Mouse (Mus musculus): ENCODE measurements around the gene Kmt2c. TPM values are rescaled to one million over a fixed set of nuclear protein-coding genes. Genes with fewer than 3 reads are reported as not detected.

Gene Kmt2c
- total and polyA plus RNA-seq, 2 experiments: 5.1 to 20.1 TPM

GRCm38 (mm10) chr5:25353509-25353908, 145.1 kb downstream of the Kmt2c start:
- Histone ChIP-seq H3K79me2 (ENCODE audit: control insufficient read depth, insufficient read depth, low read length) (no peaks in the 10 kb centered on the region), H3K9ac (ENCODE audit: low read depth, low read length) (no peak overlapping the region), H3K4me1 (ENCODE audit: control insufficient read depth, insufficient read depth, low read length) (no peaks in the 10 kb centered on the region), H3K27ac (replicated peaks; ENCODE audit: insufficient read depth, low read depth, low read length) (no peak overlapping the region), H3K36me3 (ENCODE audit: control insufficient read depth, insufficient read depth, low read length) (peaks cover 32% of the 10 kb centered on the region), H3K4me3 (ENCODE audit: insufficient read depth, low read depth, low read length) (no peak overlapping the region), H3K27me3 (ENCODE audit: control insufficient read depth, insufficient read depth, low read length) (no peaks in the 10 kb centered on the region)
- TF ChIP-seq CTCF (IDR thresholded peaks at IDR 0.05; ENCODE audit: low read depth, low read length): no peak
- DNase-seq (ENCODE audit: extremely low read depth, low read depth, low spot score): no peak
- whole genome bisulfite sequencing: 98% methylated on average over 2 of the region's 2 CpGs

- no peaks in the 10 kb centered on the region for H3K4me1 ChIP-seq (ENCODE audit: control insufficient read depth, insufficient read depth, low read length)
Measured at GRCm38 (mm10) chr5:25331322-25331721, 167.3 kb downstream of the Kmt2c start.

GRCm38 (mm10) chr5:25313881-25314280, 184.7 kb downstream of the Kmt2c start:
- Histone ChIP-seq H3K27ac (replicated peaks; ENCODE audit: insufficient read depth, low read depth, low read length) (no peak overlapping the region), H3K4me3 (ENCODE audit: insufficient read depth, low read depth, low read length) (no peak overlapping the region), H3K4me1 (ENCODE audit: control insufficient read depth, insufficient read depth, low read length) (no peaks in the 10 kb centered on the region), H3K27me3 (ENCODE audit: control insufficient read depth, insufficient read depth, low read length) (no peaks in the 10 kb centered on the region), H3K9ac (ENCODE audit: low read depth, low read length) (no peak overlapping the region), H3K36me3 (ENCODE audit: control insufficient read depth, insufficient read depth, low read length) (peaks cover 50% of the 10 kb centered on the region), H3K79me2 (ENCODE audit: control insufficient read depth, insufficient read depth, low read length) (no peaks in the 10 kb centered on the region)
- 69% methylated on average over 6 of the region's 6 CpGs for WGBS
- DNase-seq (ENCODE audit: extremely low read depth, low read depth, low spot score): peak; percentile 14
- TF ChIP-seq POLR2A (IDR thresholded peaks at IDR 0.05; ENCODE audit: extremely low read depth, insufficient read depth, low read length) (no peak), CTCF (IDR thresholded peaks at IDR 0.05; ENCODE audit: low read depth, low read length) (no peak)

More at GRCm38 (mm10) chr5:25331322-25331721, 167.3 kb downstream of the Kmt2c start:
- DNase-seq (ENCODE audit: extremely low read depth, low read depth, low spot score): no peak
- H3K27ac ChIP-seq (replicated peaks; ENCODE audit: insufficient read depth, low read depth, low read length): no peak overlapping the region
- TF ChIP-seq POLR2A (IDR thresholded peaks at IDR 0.05; ENCODE audit: extremely low read depth, insufficient read depth, low read length) (no peak), CTCF (IDR thresholded peaks at IDR 0.05; ENCODE audit: low read depth, low read length) (no peak)
- no peak overlapping the region for H3K9ac ChIP-seq (ENCODE audit: low read depth, low read length)
- 97% methylated on average over 2 of the region's 2 CpGs for WGBS
- H3K36me3 ChIP-seq (ENCODE audit: control insufficient read depth, insufficient read depth, low read length): peaks cover 25% of the 10 kb centered on the region
- H3K27me3 ChIP-seq (ENCODE audit: control insufficient read depth, insufficient read depth, low read length): no peaks in the 10 kb centered on the region
- H3K79me2 ChIP-seq (ENCODE audit: control insufficient read depth, insufficient read depth, low read length): no peaks in the 10 kb centered on the region
- no peak overlapping the region for H3K4me3 ChIP-seq (ENCODE audit: insufficient read depth, low read depth, low read length)

GRCm38 (mm10) chr5:25310226-25310625, 188.4 kb downstream of the Kmt2c start:
- Histone ChIP-seq H3K27ac (replicated peaks; ENCODE audit: insufficient read depth, low read depth, low read length) (no peak overlapping the region), H3K9ac (ENCODE audit: low read depth, low read length) (no peak overlapping the region), H3K79me2 (ENCODE audit: control insufficient read depth, insufficient read depth, low read length) (no peaks in the 10 kb centered on the region), H3K36me3 (ENCODE audit: control insufficient read depth, insufficient read depth, low read length) (peaks cover 49% of the 10 kb centered on the region), H3K27me3 (ENCODE audit: control insufficient read depth, insufficient read depth, low read length) (no peaks in the 10 kb centered on the region), H3K4me3 (ENCODE audit: insufficient read depth, low read depth, low read length) (no peak overlapping the region), H3K4me1 (ENCODE audit: control insufficient read depth, insufficient read depth, low read length) (no peaks in the 10 kb centered on the region)
- TF ChIP-seq POLR2A (IDR thresholded peaks at IDR 0.05; ENCODE audit: extremely low read depth, insufficient read depth, low read length) (no peak), CTCF (IDR thresholded peaks at IDR 0.05; ENCODE audit: low read depth, low read length) (no peak)
- DNase-seq (ENCODE audit: extremely low read depth, low read depth, low spot score): no peak
- 100% methylated on average over 2 of the region's 2 CpGs for WGBS

GRCm38 (mm10) chr5:25296830-25297229, 201.8 kb downstream of the Kmt2c start:
- H3K27me3 ChIP-seq (ENCODE audit: control insufficient read depth, insufficient read depth, low read length): no peaks in the 10 kb centered on the region
- peaks cover 41% of the 10 kb centered on the region for H3K36me3 ChIP-seq (ENCODE audit: control insufficient read depth, insufficient read depth, low read length)
- H3K27ac ChIP-seq (replicated peaks; ENCODE audit: insufficient read depth, low read depth, low read length): no peak overlapping the region
- H3K4me1 ChIP-seq (ENCODE audit: control insufficient read depth, insufficient read depth, low read length): no peaks in the 10 kb centered on the region
- no peak for DNase-seq (ENCODE audit: extremely low read depth, low read depth, low spot score)
- H3K4me3 ChIP-seq (ENCODE audit: insufficient read depth, low read depth, low read length): no peak overlapping the region
- 85% methylated on average over 3 of the region's 3 CpGs for WGBS
- no peak overlapping the region for H3K9ac ChIP-seq (ENCODE audit: low read depth, low read length)
- no peaks in the 10 kb centered on the region for H3K79me2 ChIP-seq (ENCODE audit: control insufficient read depth, insufficient read depth, low read length)
- TF ChIP-seq CTCF (IDR thresholded peaks at IDR 0.05; ENCODE audit: low read depth, low read length): no peak
- no peak for TF ChIP-seq POLR2A (IDR thresholded peaks at IDR 0.05; ENCODE audit: extremely low read depth, insufficient read depth, low read length)

DNA sequence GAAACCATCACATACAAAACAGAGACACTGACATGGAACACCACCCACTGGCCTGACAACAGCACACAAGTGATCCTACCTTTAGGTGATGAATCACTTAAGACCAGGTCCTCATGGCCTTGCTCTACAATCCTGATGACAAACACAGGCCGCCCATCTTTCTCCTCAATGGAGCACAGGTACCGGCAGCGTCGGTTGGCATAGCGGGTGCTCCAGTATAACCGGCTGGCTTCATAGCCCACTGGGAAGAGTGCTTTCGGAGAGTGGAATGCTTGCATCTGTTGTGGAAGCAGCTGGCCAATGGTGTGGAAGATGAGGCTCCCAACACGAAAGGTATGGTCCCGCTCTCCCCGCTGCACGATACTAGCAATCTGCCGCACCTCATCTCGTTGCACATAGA, 214.6 kb downstream of the Kmt2c start:
- Histone ChIP-seq H3K4me1 (ENCODE audit: control insufficient read depth, insufficient read depth, low read length) (no peaks in the 10 kb centered on the region), H3K4me3 (ENCODE audit: insufficient read depth, low read depth, low read length) (no peak overlapping the region), H3K27ac (replicated peaks; ENCODE audit: insufficient read depth, low read depth, low read length) (no peak overlapping the region), H3K79me2 (ENCODE audit: control insufficient read depth, insufficient read depth, low read length) (no peaks in the 10 kb centered on the region), H3K27me3 (ENCODE audit: control insufficient read depth, insufficient read depth, low read length) (no peaks in the 10 kb centered on the region), H3K36me3 (ENCODE audit: control insufficient read depth, insufficient read depth, low read length) (peaks cover 75% of the 10 kb centered on the region), H3K9ac (ENCODE audit: low read depth, low read length) (no peak overlapping the region)
- TF ChIP-seq POLR2A (IDR thresholded peaks at IDR 0.05; ENCODE audit: extremely low read depth, insufficient read depth, low read length) (no peak), CTCF (IDR thresholded peaks at IDR 0.05; ENCODE audit: low read depth, low read length) (no peak)
- 97% methylated on average over 13 of the region's 13 CpGs for WGBS
- no peak for DNase-seq (ENCODE audit: extremely low read depth, low read depth, low spot score)
